Mouse (Mus musculus) heart, postnatal 0 days (tissue): ENCODE measurements around the gene Eid2b.

Experiments
- CTCF ChIP-seq: IDR thresholded peaks from 2 replicates; pipeline ENCODE4 v1.5.1; 2016; ENCODE audit warnings: antibody characterized with exemption, control low read depth, low read depth
- EP300 ChIP-seq: IDR thresholded peaks from 2 replicates; pipeline ENCODE4 v1.6.1; 2016; ENCODE audit warnings: antibody characterized with exemption, low read depth

- TF ChIP-seq CTCF, result no peak
- no peak for TF ChIP-seq EP300
These were observed 727 bp downstream of the Eid2b start for GRCm38 (mm10) chr7:28278279-28278652.
